Mouse (Mus musculus): Measurements from ENCODE around the gene Galnt10. TPM values are rescaled to one million over a fixed set of nuclear protein-coding genes. Genes with fewer than 3 reads are reported as not detected.

Galnt10 gene
- total RNA-seq, 1 experiment, result 13.5 TPM

DNA sequence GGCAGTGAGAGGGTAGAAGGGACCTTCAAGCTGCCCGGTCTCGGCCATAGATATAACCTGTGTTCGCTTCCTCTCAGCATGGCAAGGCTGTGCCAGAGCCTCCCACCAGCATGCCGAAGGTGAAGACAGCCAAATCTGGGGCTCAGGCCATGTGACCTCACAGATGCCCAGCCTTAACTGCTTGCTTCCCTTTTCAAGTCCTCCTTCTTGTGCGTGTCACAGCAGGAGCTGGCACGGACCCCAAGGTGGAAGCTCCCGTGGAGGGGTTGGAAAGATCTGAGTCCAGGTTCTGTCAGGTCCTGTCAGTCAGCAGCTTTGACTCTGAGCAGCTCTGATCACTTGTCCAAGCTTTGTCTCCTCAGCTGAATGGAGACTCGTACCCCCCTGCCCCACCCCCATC lies 126.4 kb downstream of the Galnt10 start:
- TF ChIP-seq HCFC1 (IDR thresholded peaks at IDR 0.05; ENCODE audit: borderline replicate concordance, insufficient read depth, low read length) (no peak), CHD2 (IDR thresholded peaks at IDR 0.05; ENCODE audit: low read depth, low read length) (no peak), ZC3H11A (IDR thresholded peaks at IDR 0.05; ENCODE audit: borderline replicate concordance, low read depth, low read length) (no peak), MAFK (IDR thresholded peaks at IDR 0.05; ENCODE audit: insufficient read depth, low read depth, low read length) (no peak), ZNF384 (IDR thresholded peaks at IDR 0.05; ENCODE audit: low read depth, low read length) (no peak)
- Histone ChIP-seq H3K4me3 (ENCODE audit: insufficient read depth in 1 of 2, low read depth in 1 of 2, low read length in 2 of 2, poor library complexity in 1 of 2, severe bottlenecking in 1 of 2) (no peak overlapping the region), H3K9me3 (ENCODE audit: control insufficient read depth, insufficient read depth, low read depth, low read length) (no peaks in the 10 kb centered on the region), H3K9ac (ENCODE audit: insufficient read depth, low read depth, low read length, poor library complexity, severe bottlenecking) (no peak overlapping the region), H3K27ac (ENCODE audit: insufficient read depth, low read depth, low read length, poor library complexity, severe bottlenecking) (no peak overlapping the region), H3K36me3 (ENCODE audit: control insufficient read depth, insufficient read depth, low read length, poor library complexity, severe bottlenecking) (peaks cover 6% of the 10 kb centered on the region; the same call in 1 of the 2 replicates), H3K4me1 (ENCODE audit: control insufficient read depth in 2 of 2, insufficient read depth in 2 of 2, low read length in 2 of 2, poor library complexity in 1 of 2) (peaks cover 0 to 2% of the 10 kb centered on the region in 2 experiments; a peak in 1 of 4 replicates)
- in situ Hi-C loops (cut with MboI; ENCODE audit: low sequenced_read_pairs in 2 of 2, unreplicated experiment in 2 of 2), result loop anchor here in 1 of 2 experiments (10.0 kb wide), 1 partner anchor 227 kb away; no protein-coding TSS in a partner anchor
- DNase-seq (ENCODE audit: low read depth, low spot score), result no peak

DNA sequence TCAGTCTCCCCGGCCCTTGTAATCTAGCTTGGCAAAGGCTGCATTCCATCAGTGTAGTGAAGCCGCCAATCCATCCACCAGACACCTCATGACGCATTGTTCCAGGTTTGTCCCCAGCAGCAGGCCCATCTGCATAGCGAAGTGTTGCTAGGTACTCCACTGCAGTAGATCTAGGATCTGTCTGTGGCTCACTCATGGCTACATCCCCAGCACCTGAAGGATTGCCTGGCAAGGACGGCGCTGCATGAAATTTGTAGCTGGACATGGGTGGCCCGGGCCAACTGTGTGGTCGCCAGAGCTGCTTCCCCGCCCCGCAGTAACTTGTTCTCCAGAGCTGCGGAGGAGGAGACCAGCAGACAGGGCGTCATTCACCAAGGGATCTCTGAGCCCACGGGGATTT lies 128.2 kb downstream of the Galnt10 start:
- peaks cover 3% of the 10 kb centered on the region; the same call in 1 of the 2 replicates for H3K36me3 ChIP-seq (ENCODE audit: control insufficient read depth, insufficient read depth, low read length, poor library complexity, severe bottlenecking)
- no peaks in the 10 kb centered on the region for H3K9me3 ChIP-seq (ENCODE audit: control insufficient read depth, insufficient read depth, low read depth, low read length)
- no peak overlapping the region for H3K9ac ChIP-seq (ENCODE audit: insufficient read depth, low read depth, low read length, poor library complexity, severe bottlenecking)
- in situ Hi-C loops (cut with MboI; ENCODE audit: low sequenced_read_pairs in 2 of 2, unreplicated experiment in 2 of 2), result loop anchor here in 1 of 2 experiments (10.0 kb wide), 1 partner anchor 229 kb away; no protein-coding TSS in a partner anchor
- H3K4me3 ChIP-seq (ENCODE audit: insufficient read depth in 1 of 2, low read depth in 1 of 2, low read length in 2 of 2, poor library complexity in 1 of 2, severe bottlenecking in 1 of 2), result no peak overlapping the region
- no peak for DNase-seq (ENCODE audit: low read depth, low spot score)
- TF ChIP-seq CHD2 (IDR thresholded peaks at IDR 0.05; ENCODE audit: low read depth, low read length) (no peak), MAFK (IDR thresholded peaks at IDR 0.05; ENCODE audit: insufficient read depth, low read depth, low read length) (no peak), ZNF384 (IDR thresholded peaks at IDR 0.05; ENCODE audit: low read depth, low read length) (no peak), HCFC1 (IDR thresholded peaks at IDR 0.05; ENCODE audit: borderline replicate concordance, insufficient read depth, low read length) (no peak), ZC3H11A (IDR thresholded peaks at IDR 0.05; ENCODE audit: borderline replicate concordance, low read depth, low read length) (no peak)
- H3K27ac ChIP-seq (ENCODE audit: insufficient read depth, low read depth, low read length, poor library complexity, severe bottlenecking), result no peak overlapping the region
- H3K4me1 ChIP-seq (ENCODE audit: control insufficient read depth in 2 of 2, insufficient read depth in 2 of 2, low read length in 2 of 2, poor library complexity in 1 of 2), result 0 out of 4 replicates have a peak, but pooled peaks cover 0 to 2% of the 10 kb centered on the region in 2 experiments

DNA sequence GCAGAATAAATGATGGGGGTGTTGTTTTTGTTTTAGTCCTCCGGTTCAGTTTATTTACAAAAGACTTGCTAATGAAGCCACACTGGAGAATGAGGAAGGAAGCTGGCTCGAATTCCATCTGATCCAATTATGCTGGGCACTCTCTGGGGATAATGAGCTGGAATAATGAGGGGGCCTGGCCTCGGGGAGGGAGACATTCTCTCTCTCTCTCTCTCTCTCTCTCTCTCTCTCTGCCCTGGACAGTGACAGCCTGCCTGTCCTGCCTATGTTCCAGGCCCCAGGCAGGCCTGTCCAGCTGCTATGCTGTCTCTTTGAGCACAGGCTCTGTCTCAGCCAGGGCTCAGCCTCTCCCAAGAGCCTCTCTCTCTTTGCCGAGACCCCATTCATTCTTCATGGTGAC lies 128.7 kb downstream of the Galnt10 start:
- peaks cover 3% of the 10 kb centered on the region; the same call in 1 of the 2 replicates for H3K36me3 ChIP-seq (ENCODE audit: control insufficient read depth, insufficient read depth, low read length, poor library complexity, severe bottlenecking)
- no peak for DNase-seq (ENCODE audit: low read depth, low spot score)
- in situ Hi-C loops (cut with MboI; ENCODE audit: low sequenced_read_pairs in 2 of 2, unreplicated experiment in 2 of 2), result loop anchor here in 1 of 2 experiments (10.0 kb wide), 1 partner anchor 229 kb away; no protein-coding TSS in a partner anchor
- H3K9me3 ChIP-seq (ENCODE audit: control insufficient read depth, insufficient read depth, low read depth, low read length), result no peaks in the 10 kb centered on the region
- no peak overlapping the region for H3K27ac ChIP-seq (ENCODE audit: insufficient read depth, low read depth, low read length, poor library complexity, severe bottlenecking)
- no peak overlapping the region for H3K9ac ChIP-seq (ENCODE audit: insufficient read depth, low read depth, low read length, poor library complexity, severe bottlenecking)
- TF ChIP-seq ZNF384 (IDR thresholded peaks at IDR 0.05; ENCODE audit: low read depth, low read length) (no peak), ZC3H11A (IDR thresholded peaks at IDR 0.05; ENCODE audit: borderline replicate concordance, low read depth, low read length) (no peak), CHD2 (IDR thresholded peaks at IDR 0.05; ENCODE audit: low read depth, low read length) (no peak)
- H3K4me1 ChIP-seq (ENCODE audit: control insufficient read depth in 2 of 2, insufficient read depth in 2 of 2, low read length in 2 of 2, poor library complexity in 1 of 2), result peaks cover 0 to 5% of the 10 kb centered on the region in 2 experiments; a peak in 1 of 4 replicates
- no peak overlapping the region for H3K4me3 ChIP-seq (ENCODE audit: insufficient read depth in 1 of 2, low read depth in 1 of 2, low read length in 2 of 2, poor library complexity in 1 of 2, severe bottlenecking in 1 of 2)

DNA sequence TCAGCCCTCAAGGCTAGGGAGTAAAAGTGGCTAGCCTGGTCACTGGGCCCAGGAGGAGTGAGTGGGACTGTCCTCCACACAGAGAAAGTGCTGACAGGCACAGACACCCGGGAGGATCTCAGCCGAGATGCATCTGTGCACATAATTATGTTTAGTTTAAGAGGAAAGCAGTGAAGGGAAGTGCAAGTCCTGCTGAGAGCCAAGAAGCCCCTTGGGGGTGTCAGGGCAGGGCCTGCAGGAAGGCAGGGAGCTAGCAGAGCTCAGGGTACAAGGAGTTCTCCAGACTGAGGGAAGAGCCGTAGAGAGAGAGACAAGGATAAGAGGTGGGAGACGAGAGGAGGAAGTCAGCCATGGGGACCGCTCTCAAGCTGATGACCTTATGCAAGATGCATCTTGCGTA lies 130.6 kb downstream of the Galnt10 start:
- H3K36me3 ChIP-seq (ENCODE audit: control insufficient read depth, insufficient read depth, low read length, poor library complexity, severe bottlenecking), result no peaks in the 10 kb centered on the region; the same call in 1 of the 2 replicates
- in situ Hi-C loops (cut with MboI; ENCODE audit: low sequenced_read_pairs in 2 of 2, unreplicated experiment in 2 of 2), result loop anchor here in 1 of 2 experiments (10.0 kb wide), 1 partner anchor 231 kb away; no protein-coding TSS in a partner anchor
- no peak overlapping the region for H3K9ac ChIP-seq (ENCODE audit: insufficient read depth, low read depth, low read length, poor library complexity, severe bottlenecking)
- DNase-seq (ENCODE audit: low read depth, low spot score), result no peak
- peaks cover 0 to 5% of the 10 kb centered on the region in 2 experiments; a peak in 1 of 4 replicates for H3K4me1 ChIP-seq (ENCODE audit: control insufficient read depth in 2 of 2, insufficient read depth in 2 of 2, low read length in 2 of 2, poor library complexity in 1 of 2)
- H3K27ac ChIP-seq (ENCODE audit: insufficient read depth, low read depth, low read length, poor library complexity, severe bottlenecking), result no peak overlapping the region
- H3K4me3 ChIP-seq (ENCODE audit: insufficient read depth in 1 of 2, low read depth in 1 of 2, low read length in 2 of 2, poor library complexity in 1 of 2, severe bottlenecking in 1 of 2), result no peak overlapping the region
- no peaks in the 10 kb centered on the region for H3K9me3 ChIP-seq (ENCODE audit: control insufficient read depth, insufficient read depth, low read depth, low read length)
- TF ChIP-seq ZNF384 (IDR thresholded peaks at IDR 0.05; ENCODE audit: low read depth, low read length) (no peak), MAFK (IDR thresholded peaks at IDR 0.05; ENCODE audit: insufficient read depth, low read depth, low read length) (no peak), CHD2 (IDR thresholded peaks at IDR 0.05; ENCODE audit: low read depth, low read length) (no peak), HCFC1 (IDR thresholded peaks at IDR 0.05; ENCODE audit: borderline replicate concordance, insufficient read depth, low read length) (no peak), ZC3H11A (IDR thresholded peaks at IDR 0.05; ENCODE audit: borderline replicate concordance, low read depth, low read length) (no peak)

Measured in ES-E14 (cell line).